Mouse (Mus musculus) erythroblast, embryonic 14.5 days (primary cell): Measurements from ENCODE around the gene BC030499. TPM values are rescaled to one million over a fixed set of nuclear protein-coding genes. Genes with fewer than 3 reads are reported as not detected.
A peak's percentile ranks its signal among the peaks of the same experiment; 100 is the strongest.

ENCODE experiments used
- H3K27me3 ChIP-seq: 2 replicates; pipeline ENCODE4 v1.6.1; 2012; ENCODE audit warnings: inconsistent platforms; ENCODE audit not compliant: control insufficient read depth
- H3K36me3 ChIP-seq: 2 replicates; pipeline ENCODE4 v1.6.1; 2012; ENCODE audit warnings: mild to moderate bottlenecking, inconsistent platforms; ENCODE audit not compliant: control insufficient read depth
- H3K4me1 ChIP-seq: 2 replicates; pipeline ENCODE4 v1.6.1; 2012; ENCODE audit warnings: inconsistent platforms; ENCODE audit not compliant: control insufficient read depth
- H3K4me3 ChIP-seq: replicated peaks from 2 replicates; pipeline ENCODE3; 2012; ENCODE audit warnings: moderate library complexity, mild to moderate bottlenecking, inconsistent platforms
- H3K9me3 ChIP-seq: 2 replicates; pipeline ENCODE4 v1.6.1; 2012; ENCODE audit warnings: low read length, inconsistent platforms, mixed read lengths; ENCODE audit not compliant: control insufficient read depth
- GATA1 ChIP-seq: IDR thresholded peaks from 2 replicates; pipeline ENCODE4 v1.6.1; 2012; ENCODE audit warnings: low read length, inconsistent platforms, mixed read lengths
- TAL1 ChIP-seq: IDR thresholded peaks from 3 replicates; pipeline ENCODE4 v1.6.1; 2012; ENCODE audit warnings: low read length, inconsistent platforms, mixed read lengths
- polyA plus RNA-seq: library from polyadenylated mRNA; stranded (reverse); fragments of >175 nt; gene quantifications from 2 replicates; pipeline ENCODE4 v1.2.3, GENCODE M21; 2012

BC030499 gene
- polyA plus RNA-seq, 1 experiment, result 0.07 TPM

DNA sequence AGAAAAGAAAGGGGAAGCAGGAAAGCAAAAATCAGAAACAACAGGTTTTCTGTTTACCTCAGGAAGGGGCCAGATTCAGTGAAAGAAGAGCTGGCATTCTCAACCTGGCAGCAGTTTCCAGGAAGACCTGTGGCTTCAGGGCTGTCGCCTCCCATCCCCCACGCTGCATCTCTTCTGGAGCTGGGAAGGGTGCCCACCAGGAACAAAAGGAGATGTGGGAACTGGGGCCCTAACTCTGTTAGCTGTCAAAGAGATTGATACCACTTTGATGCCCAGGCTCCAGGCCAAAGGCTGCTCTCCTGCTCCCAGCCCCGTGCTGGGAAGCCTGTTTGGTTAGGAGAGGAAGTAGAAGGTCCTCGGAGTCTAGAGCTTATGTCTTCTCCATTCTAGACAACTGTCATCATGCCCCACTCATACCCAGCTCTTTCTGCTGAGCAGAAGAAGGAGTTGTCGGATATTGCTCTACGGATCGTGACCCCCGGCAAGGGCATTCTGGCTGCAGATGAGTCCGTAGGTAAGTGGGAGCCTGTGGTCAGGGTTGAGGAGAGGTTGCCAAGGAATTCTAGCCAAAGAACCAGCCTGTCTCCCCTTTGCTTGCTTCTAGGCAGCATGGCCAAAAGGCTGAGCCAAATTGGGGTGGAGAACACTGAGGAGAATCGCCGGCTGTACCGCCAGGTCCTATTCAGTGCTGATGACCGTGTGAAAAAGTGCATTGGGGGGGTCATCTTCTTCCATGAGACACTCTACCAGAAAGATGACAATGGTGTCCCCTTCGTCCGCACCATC lies 33.6 kb downstream of the BC030499 start:
- TF ChIP-seq GATA1 (no peak), TAL1 (no peak)
- Histone ChIP-seq H3K36me3 (peaks cover 72% of the 10 kb centered on the region), H3K27me3 (no peaks in the 10 kb centered on the region), H3K4me3 (no peak overlapping the region), H3K4me1 (peaks cover 30% of the 10 kb centered on the region), H3K9me3 (no peaks in the 10 kb centered on the region)

DNA sequence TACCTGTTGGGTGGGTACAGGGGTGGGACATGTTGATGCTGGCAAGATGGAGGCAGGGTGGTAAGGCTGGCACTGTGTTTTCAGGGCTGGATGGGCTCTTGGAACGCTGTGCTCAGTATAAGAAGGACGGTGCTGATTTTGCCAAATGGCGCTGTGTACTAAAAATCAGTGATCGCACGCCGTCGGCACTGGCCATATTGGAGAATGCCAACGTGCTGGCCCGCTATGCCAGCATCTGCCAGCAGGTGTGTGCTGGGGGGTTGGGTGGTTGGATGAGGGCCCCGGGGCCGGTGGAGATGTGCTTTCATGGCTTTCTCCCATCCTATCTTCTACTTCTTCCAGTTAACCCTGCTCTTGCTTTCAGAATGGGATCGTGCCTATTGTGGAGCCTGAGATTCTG lies 34.3 kb downstream of the BC030499 start:
- Histone ChIP-seq H3K4me1 (peaks cover 36% of the 10 kb centered on the region), H3K27me3 (no peaks in the 10 kb centered on the region), H3K4me3 (no peak overlapping the region), H3K9me3 (no peaks in the 10 kb centered on the region), H3K36me3 (peaks cover 65% of the 10 kb centered on the region)
- TF ChIP-seq GATA1 (no peak), TAL1 (no peak)

DNA sequence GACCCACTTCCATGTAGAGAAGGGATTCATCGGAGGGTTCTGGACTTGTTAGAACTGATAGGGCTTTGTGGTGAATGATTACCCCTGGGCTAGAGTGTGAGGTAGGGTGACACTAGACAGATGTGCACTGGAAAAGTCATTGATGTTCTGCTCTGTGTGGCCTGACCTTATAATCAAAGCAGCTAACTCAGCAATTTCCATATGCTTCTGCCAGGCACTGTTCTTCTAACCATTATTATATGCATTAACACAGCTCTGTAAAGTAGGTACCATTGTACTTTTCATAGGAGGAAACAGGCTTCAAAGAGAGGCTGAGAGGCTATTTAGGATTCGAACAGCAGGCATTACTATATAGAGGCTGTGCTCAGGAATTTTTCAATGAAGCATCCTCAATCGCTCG lies 36.6 kb downstream of the BC030499 start:
- Histone ChIP-seq H3K27me3 (no peaks in the 10 kb centered on the region), H3K4me1 (peaks cover 36% of the 10 kb centered on the region), H3K9me3 (no peaks in the 10 kb centered on the region), H3K4me3 (no peak overlapping the region), H3K36me3 (peaks cover 45% of the 10 kb centered on the region)
- TF ChIP-seq GATA1 (no peak), TAL1 (no peak)

DNA sequence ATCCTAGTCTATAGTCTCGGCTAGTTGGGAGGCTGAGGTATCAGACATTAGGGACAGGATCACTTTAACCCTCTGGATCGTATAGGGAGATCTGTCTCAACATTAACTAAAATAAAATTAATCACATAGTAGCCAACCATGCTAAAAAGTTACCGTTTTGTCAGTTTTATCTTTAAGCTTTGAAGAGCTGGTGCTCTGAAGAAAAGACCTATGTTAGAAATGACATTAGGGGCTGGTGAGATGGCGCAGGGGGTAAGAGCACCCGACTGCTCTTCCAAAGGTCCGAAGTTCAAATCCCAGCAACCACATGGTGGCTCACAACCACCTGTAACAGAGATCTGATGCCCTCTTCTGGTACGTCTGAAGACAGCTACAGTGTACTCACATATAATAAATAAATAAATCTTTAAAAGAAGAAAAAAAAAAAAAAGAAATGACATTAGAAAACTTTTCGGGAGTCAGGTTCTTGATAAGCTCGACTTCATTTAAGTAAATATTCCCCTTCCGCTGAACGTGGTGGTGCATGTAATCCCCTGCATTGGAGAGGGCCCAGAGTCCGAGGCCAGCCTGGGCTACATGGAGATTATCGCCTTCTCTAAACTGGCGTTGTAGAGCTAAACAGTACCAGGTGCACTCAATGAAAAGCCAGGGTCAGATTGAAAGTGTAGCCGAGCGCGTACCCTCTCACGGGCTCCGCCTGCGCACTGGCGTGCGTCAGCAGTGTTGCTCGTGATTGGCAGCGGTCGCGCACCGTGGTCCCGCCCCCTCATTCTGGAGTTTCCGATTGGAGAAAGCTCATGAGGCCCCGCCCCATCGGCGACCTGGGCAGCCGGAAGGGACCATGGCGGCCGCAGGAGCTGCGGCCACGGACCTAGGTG lies 37.2 kb downstream of the BC030499 start, which contains the start of gene Pigs:
Gene Pigs (plus strand): TSS at position 782 of the 878 bp plus-strand sequence.
- Histone ChIP-seq H3K4me1 (peaks cover 32% of the 10 kb centered on the region), H3K9me3 (no peaks in the 10 kb centered on the region), H3K27me3 (no peaks in the 10 kb centered on the region), H3K4me3 (peak within 1 kb of the TSS; percentile 97), H3K36me3 (peaks cover 45% of the 10 kb centered on the region)
- TF ChIP-seq TAL1 (no peak), GATA1 (no peak)

DNA sequence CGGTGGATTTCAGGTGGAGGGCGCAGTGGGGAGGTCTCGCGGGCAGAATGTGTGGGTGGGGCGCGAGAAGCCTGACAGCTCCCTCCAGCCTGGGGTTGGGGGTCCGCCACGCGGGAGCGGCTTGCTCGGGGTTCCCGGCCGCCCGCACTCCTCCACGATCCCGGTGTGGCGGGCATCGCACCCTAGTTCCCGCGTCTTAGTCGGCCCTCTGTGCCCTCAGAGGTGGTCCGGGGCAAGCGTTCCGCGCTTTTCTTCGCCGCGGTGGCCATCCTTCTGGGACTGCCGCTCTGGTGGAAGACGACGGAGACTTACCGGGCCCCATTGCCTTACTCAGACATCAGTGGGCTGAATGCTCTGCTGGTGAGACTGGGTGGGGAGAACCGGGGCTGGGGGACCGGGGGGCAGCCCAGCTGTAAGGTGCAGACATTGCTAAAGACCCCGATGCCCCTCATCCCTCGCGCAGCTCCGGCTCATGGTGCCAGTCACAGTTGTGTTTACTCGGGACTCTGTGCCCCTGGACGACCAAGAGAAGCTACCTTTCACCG lies 37.9 kb downstream of the BC030499 start:
- H3K27me3 ChIP-seq, result no peaks in the 10 kb centered on the region
- peaks cover 25% of the 10 kb centered on the region for H3K4me1 ChIP-seq
- peaks cover 45% of the 10 kb centered on the region for H3K36me3 ChIP-seq
- TF ChIP-seq GATA1 (no peak), TAL1 (no peak)
- peak overlapping the region; percentile 97 for H3K4me3 ChIP-seq
- H3K9me3 ChIP-seq, result no peaks in the 10 kb centered on the region

DNA sequence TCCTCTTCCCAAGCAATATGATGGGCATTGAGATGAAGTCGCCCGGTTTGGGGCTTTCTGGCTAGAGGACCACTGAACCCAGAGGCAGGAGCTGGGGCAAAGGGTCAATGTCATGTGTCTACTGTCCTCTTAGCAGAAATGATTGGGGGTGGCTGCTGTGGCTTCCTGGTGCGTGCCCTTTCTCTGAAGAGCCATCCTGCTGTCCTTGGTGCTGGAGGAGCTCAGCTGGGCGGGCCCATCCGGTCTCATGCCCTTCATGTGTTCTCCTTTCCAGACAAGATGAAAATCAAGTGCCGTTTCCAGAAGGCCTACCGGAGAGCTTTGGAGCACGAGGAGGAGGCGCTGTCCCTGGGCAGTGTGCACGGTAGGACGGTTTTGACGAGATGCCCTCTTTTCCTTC lies 42.0 kb downstream of the BC030499 start:
- Histone ChIP-seq H3K27me3 (no peaks in the 10 kb centered on the region), H3K4me3 (no peak overlapping the region), H3K4me1 (peaks cover 17% of the 10 kb centered on the region), H3K36me3 (peaks cover 46% of the 10 kb centered on the region), H3K9me3 (no peaks in the 10 kb centered on the region)
- TF ChIP-seq GATA1 (no peak), TAL1 (no peak)

DNA sequence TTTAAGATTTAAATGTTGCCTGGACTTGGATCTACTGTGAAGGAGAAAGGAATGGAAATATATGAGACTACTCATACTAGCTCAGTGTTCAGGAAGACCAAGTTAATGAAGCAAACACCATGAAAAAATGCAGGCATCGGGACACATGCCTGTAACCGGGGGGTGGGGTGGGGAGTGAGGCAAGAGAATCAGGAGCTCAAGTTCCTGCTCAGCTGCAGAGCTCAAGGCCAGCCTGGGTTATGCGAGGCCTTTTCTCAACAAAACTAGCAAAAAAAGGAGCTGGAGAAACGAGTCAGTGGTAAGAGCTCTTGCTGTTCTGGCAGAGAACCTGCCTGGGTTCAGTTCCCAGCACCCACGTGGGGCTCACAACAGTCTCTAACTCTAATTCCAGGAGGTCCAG lies 43.4 kb downstream of the BC030499 start:
- TF ChIP-seq GATA1, result no peak
- TF ChIP-seq TAL1, result no peak
- H3K9me3 ChIP-seq, result no peaks in the 10 kb centered on the region

DNA sequence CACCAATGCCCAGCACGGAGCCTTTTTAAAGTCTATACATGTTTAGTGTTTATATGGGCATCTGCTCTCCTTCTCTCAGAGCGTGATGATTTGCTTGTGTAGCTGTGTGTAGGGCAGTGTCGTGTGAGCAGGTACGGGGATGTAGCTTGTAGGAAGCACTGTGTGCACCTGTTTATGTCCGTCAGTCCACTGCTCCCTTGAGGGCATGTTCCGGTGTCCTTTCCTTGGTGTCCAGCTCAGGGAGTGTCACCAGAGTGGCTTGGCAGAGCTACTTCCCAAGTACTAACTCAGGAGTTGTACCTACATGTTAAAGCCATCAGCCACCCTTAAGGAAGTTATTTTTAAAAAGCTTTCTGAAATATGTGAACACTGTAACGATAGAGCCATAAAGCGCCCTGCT lies 46.4 kb downstream of the BC030499 start:
- no peak for TF ChIP-seq GATA1
- no peak for TF ChIP-seq TAL1
- peaks cover 79% of the 10 kb centered on the region for H3K36me3 ChIP-seq
- H3K27me3 ChIP-seq, result no peaks in the 10 kb centered on the region
- H3K9me3 ChIP-seq, result no peaks in the 10 kb centered on the region
- 0 out of 2 replicates have a peak, but pooled peaks cover 3% of the 10 kb centered on the region for H3K4me1 ChIP-seq
- no peak overlapping the region for H3K4me3 ChIP-seq

More for the DNA sequence above, 43.4 kb downstream of the BC030499 start:
- Histone ChIP-seq H3K4me3 (no peak overlapping the region), H3K36me3 (peaks cover 56% of the 10 kb centered on the region), H3K4me1 (peaks cover 8% of the 10 kb centered on the region), H3K27me3 (no peaks in the 10 kb centered on the region)

DNA sequence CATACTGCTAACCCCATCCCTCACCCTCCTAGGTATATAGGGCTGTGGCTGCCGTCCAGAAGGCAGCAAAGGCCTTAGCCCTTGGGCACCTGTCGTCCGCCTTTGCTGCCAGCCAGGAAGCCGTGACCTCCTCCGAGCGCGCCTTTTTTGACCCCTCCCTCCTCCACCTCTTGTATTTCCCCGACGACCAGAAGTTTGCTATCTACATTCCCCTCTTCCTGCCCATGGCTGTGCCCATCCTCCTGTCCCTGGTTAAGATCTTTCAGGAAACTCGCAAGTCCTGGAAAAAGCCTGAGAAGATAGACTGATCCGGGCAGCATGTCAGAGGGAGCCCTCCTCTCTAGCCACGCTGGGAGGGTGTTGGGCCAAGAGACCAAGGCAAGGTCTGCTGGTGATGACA lies 51.1 kb downstream of the BC030499 start:
- Histone ChIP-seq H3K4me1 (peaks cover 44% of the 10 kb centered on the region), H3K9me3 (no peaks in the 10 kb centered on the region), H3K4me3 (no peak overlapping the region), H3K27me3 (no peaks in the 10 kb centered on the region), H3K36me3 (peaks cover 55% of the 10 kb centered on the region)
- TF ChIP-seq TAL1 (no peak), GATA1 (no peak)
